Mouse (Mus musculus) lung, adult 2 months (tissue): ENCODE data around the gene Frmd5.

Experiments
- CTCF ChIP-seq: fragments of 200-500 bp; IDR thresholded peaks from 2 replicates; pipeline ENCODE4 v1.5.1; 2011; ENCODE audit warnings: mild to moderate bottlenecking, low read length, control low read depth; ENCODE audit not compliant: insufficient read depth
- POLR2A ChIP-seq: fragments of 200-500 bp; IDR thresholded peaks from 2 replicates; pipeline ENCODE4 v1.6.1; 2011; ENCODE audit warnings: low read depth, mild to moderate bottlenecking, control low read depth, low read length, borderline replicate concordance; ENCODE audit errors: extremely low read depth

DNA sequence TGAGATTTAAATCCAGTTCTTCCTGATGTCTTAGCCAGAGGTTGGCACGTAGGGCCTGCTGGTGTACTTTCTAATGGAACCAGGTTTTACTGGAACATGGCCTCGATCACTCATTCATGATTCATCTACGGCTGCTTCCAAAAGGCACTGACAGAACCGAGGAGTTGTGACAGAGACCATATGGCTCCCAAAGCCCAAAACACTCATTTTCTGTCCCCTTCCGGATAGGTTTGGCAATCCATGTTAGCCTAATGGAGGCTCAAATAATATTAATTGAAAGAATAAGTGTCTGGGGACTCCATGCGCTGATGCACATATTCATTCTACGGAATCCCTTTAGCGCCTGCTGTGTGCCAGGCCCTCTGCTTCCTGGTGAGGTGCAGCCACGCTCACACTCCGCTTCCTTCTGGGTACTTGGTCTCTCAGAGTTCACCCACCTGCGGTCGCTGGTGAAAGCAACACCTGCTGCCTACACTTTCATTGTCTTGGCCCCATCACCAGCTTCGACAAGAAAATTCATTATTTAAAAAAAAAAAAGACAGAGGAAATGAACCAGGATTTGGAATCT, 224.0 kb downstream of the Frmd5 start:
- TF ChIP-seq CTCF (no peak), POLR2A (no peak)
